Mouse (Mus musculus): ENCODE results near the gene Mink1.

Mink1 gene

DNA sequence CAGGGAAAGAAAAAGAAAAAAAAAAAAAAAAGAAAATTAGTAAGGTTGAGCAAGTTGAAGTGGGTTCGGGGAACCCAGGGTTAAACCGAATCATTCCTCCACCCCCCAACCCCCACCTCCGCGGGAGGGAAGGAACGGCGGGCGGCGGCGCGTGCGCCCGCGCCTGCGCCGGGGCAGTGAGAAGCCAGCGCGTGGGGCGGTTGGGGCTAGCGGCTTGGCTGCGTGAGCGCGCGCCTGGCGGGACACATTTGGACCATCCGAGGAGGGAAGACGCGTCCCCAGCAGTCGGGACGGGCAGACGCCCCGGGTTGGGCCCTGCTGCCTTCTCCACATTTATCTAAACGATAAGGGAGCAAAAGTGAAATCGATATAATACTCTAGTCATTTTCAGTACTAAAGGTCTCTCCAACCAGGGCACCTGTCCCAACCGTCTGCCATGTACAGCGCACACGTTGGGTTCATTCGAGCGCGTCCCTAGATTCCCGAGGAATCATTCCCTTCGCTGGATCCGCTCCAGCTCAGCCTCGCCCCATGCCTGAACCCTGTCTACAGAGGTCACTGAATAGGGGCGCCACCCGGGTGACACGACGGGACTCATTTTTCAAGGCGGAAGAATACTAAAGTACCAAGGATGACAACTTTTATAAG is 92.4 kb downstream of the Mink1 start:
- peak; percentile 81 to 86 for DNase-seq

GRCm38 (mm10) chr11:70655571-70656455 is 93.1 kb downstream of the Mink1 start:
- DNase-seq, result peak; percentile 18 to 49

- DNase-seq, result peak in 1 of 2 experiments; percentile 47
These were observed 93.8 kb downstream of the Mink1 start for GRCm38 (mm10) chr11:70656456-70656927.

GRCm38 (mm10) chr11:70656964-70657363 is 94.3 kb downstream of the Mink1 start, which contains the start of gene Eno3:
Eno3 (plus strand) TSS chr11:70657202.
- DNase-seq, result peak in 1 of 2 experiments; percentile 24

DNA sequence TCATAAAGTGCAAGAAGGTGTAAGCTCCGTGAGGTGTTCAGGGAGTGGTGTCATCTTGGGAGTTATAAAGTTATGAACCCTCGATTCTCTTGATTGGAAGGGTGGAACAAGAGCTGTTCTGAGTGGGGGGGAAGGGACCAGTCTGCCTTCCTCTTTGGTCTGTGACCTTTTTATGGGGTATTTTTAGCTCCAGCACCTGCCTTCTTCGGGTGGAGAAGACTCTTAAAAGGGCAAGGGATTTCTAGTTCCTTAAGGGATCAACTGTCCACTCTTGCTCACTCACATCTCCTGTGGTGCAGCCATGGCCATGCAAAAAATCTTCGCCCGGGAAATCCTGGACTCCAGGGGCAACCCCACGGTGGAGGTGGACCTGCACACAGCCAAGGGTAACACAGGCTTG is 94.9 kb downstream of the Mink1 start:
- DNase-seq, result peak in 1 of 2 experiments; percentile 3

GRCm38 (mm10) chr11:70657991-70658390 is 95.3 kb downstream of the Mink1 start:
- DNase-seq, result no peak

GRCm38 (mm10) chr11:70658521-70658920 is 95.8 kb downstream of the Mink1 start:
- no peak for DNase-seq

- no peak for DNase-seq
These were observed 96.3 kb downstream of the Mink1 start for GRCm38 (mm10) chr11:70658942-70659341.

DNA sequence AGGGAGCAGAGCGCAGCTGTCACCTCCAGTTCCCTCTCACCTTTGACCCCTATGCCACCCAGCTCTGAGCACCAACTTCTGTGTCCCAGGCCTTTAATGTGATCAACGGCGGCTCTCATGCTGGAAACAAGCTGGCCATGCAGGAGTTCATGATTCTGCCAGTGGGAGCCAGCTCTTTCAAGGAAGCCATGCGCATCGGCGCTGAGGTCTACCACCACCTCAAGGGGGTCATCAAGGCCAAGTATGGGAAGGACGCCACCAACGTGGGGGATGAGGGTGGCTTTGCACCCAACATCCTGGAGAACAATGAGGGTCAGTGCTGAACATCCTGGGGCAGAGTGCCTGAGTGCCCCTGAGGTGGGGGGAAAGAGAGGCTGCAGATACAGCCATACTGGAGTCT is 97.9 kb downstream of the Mink1 start:
- DNase-seq, result no peak

- DNase-seq, result no peak
These were observed 100.4 kb downstream of the Mink1 start for GRCm38 (mm10) chr11:70663101-70663500.

DNA sequence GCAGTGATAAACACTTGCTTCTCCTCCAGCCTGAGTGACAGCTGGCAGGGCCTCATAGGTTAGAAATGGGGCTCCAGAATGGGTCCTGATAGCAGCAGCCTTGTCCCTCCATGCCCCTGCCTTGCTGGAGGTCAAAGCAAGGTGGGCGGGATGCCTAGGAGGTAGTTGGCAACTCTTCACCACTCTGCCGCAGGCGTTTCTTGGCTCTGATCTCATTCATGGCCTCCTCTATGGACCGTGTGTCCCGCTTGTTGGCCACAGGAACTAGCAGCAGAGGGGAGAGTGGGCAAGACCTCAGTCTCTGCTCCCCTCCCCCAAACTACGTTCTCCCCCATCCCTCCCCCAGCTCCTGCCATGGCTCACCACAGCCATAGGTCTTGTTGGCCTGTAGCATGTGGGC is 101.3 kb downstream of the Mink1 start:
- DNase-seq, result no peak

Measured in cerebellum, adult 18-20 months (tissue).